Mouse (Mus musculus): ENCODE data around the gene C530008M17Rik.
A peak's percentile ranks its signal among the peaks of the same experiment; 100 is the strongest.

The C530008M17Rik gene

GRCm38 (mm10) chr5:76665421-76665820 is 9.1 kb downstream of the C530008M17Rik start:
- no peak for DNase-seq (ENCODE audit: low spot score)

- no peak for DNase-seq (ENCODE audit: low spot score)
Observed at GRCm38 (mm10) chr5:76666026-76666756, 9.9 kb downstream of the C530008M17Rik start.

- DNase-seq (ENCODE audit: low spot score), result no peak
Observed at GRCm38 (mm10) chr5:76668118-76668517, 11.8 kb downstream of the C530008M17Rik start.

- no peak for DNase-seq (ENCODE audit: low spot score)
Observed at GRCm38 (mm10) chr5:76668547-76668946, 12.2 kb downstream of the C530008M17Rik start.

GRCm38 (mm10) chr5:76670183-76670582 is 13.9 kb downstream of the C530008M17Rik start:
- no peak for DNase-seq (ENCODE audit: low spot score)

- no peak for DNase-seq (ENCODE audit: low spot score)
Observed at GRCm38 (mm10) chr5:76674022-76674653, 17.8 kb downstream of the C530008M17Rik start.

- no peak for DNase-seq (ENCODE audit: low spot score)
Observed at GRCm38 (mm10) chr5:76675369-76675768, 19.1 kb downstream of the C530008M17Rik start.

GRCm38 (mm10) chr5:76680959-76681358 is 24.6 kb downstream of the C530008M17Rik start:
- no peak for DNase-seq (ENCODE audit: low spot score)

- no peak for DNase-seq (ENCODE audit: low spot score)
Observed at GRCm38 (mm10) chr5:76681895-76682656, 25.8 kb downstream of the C530008M17Rik start.

- DNase-seq (ENCODE audit: low spot score), result no peak
Observed at GRCm38 (mm10) chr5:76683455-76683854, 27.1 kb downstream of the C530008M17Rik start.

GRCm38 (mm10) chr5:76684658-76685605 is 28.6 kb downstream of the C530008M17Rik start:
- peak; percentile 70 for DNase-seq (ENCODE audit: low spot score)

- no peak for DNase-seq (ENCODE audit: low spot score)
Observed at GRCm38 (mm10) chr5:76687961-76688600, 31.8 kb downstream of the C530008M17Rik start.

GRCm38 (mm10) chr5:76688643-76689042 is 32.3 kb downstream of the C530008M17Rik start:
- DNase-seq (ENCODE audit: low spot score), result no peak

GRCm38 (mm10) chr5:76690177-76690593 is 33.9 kb downstream of the C530008M17Rik start:
- no peak for DNase-seq (ENCODE audit: low spot score)

- DNase-seq (ENCODE audit: low spot score), result no peak
Observed at GRCm38 (mm10) chr5:76691251-76691650, 34.9 kb downstream of the C530008M17Rik start.

- DNase-seq (ENCODE audit: low spot score), result no peak
Observed at GRCm38 (mm10) chr5:76691706-76692424, 35.6 kb downstream of the C530008M17Rik start.

GRCm38 (mm10) chr5:76697536-76697935 is 41.2 kb downstream of the C530008M17Rik start:
- DNase-seq (ENCODE audit: low spot score), result no peak

GRCm38 (mm10) chr5:76698187-76698586 is 41.9 kb downstream of the C530008M17Rik start:
- DNase-seq (ENCODE audit: low spot score), result no peak

- no peak for DNase-seq (ENCODE audit: low spot score)
Observed at GRCm38 (mm10) chr5:76701127-76701853, 45.0 kb downstream of the C530008M17Rik start.

GRCm38 (mm10) chr5:76702104-76702503 is 45.8 kb downstream of the C530008M17Rik start:
- no peak for DNase-seq (ENCODE audit: low spot score)
